Mouse (Mus musculus) heart, embryonic 15.5 days (tissue): ENCODE data around the gene Slc4a4. TPM values are rescaled to one million over a fixed set of nuclear protein-coding genes. Genes with fewer than 3 reads are reported as not detected.

Source experiments
- ATAC-seq: fragments of 200-750 bp; cut with Nextera tagmentation; replicated peaks from 2 replicates; pipeline ENCODE4 v1.8.0; 2017; ENCODE audit warnings: low read depth, moderate TSS enrichment; ENCODE audit not compliant: insufficient number of reproducible peaks, insufficient read depth, low FRiP score
- H3K27ac ChIP-seq: fragments of 300-500 bp; sonication (generic); 2 replicates; pipeline ENCODE4 v1.5.1; 2015; ENCODE audit warnings: mild to moderate bottlenecking, inconsistent platforms
- H3K27me3 ChIP-seq: fragments of 300-500 bp; sonication (generic); 2 replicates; pipeline ENCODE4 v1.6.1; 2015; ENCODE audit warnings: inconsistent platforms
- H3K36me3 ChIP-seq: fragments of 300-500 bp; sonication (generic); 2 replicates; pipeline ENCODE4 v1.6.1; 2015; ENCODE audit warnings: mild to moderate bottlenecking, inconsistent platforms
- H3K4me1 ChIP-seq: fragments of 300-500 bp; sonication (generic); replicated peaks from 2 replicates; pipeline ENCODE4 v1.6.1; 2015; ENCODE audit warnings: inconsistent platforms
- H3K4me2 ChIP-seq: fragments of 300-500 bp; sonication (generic); 2 replicates; pipeline ENCODE4 v1.6.1; 2015; ENCODE audit warnings: inconsistent platforms, mild to moderate bottlenecking, moderate library complexity
- H3K4me3 ChIP-seq: fragments of 300-500 bp; sonication (generic); 2 replicates; pipeline ENCODE4 v1.5.1; 2015; ENCODE audit warnings: mild to moderate bottlenecking, inconsistent platforms
- H3K9ac ChIP-seq: fragments of 300-500 bp; sonication (generic); 2 replicates; pipeline ENCODE4 v1.6.1; 2015; ENCODE audit warnings: mild to moderate bottlenecking, inconsistent platforms
- H3K9me3 ChIP-seq: fragments of 300-500 bp; sonication (generic); replicated peaks from 2 replicates; pipeline ENCODE4 v1.6.1; 2016; ENCODE audit warnings: inconsistent platforms
- WGBS: fragments of 180-500 bp; shearing (Covaris S2); methylation state at CpG from one replicate; pipeline ENCODE4 v1.1.7; 2015; ENCODE audit warnings: mixed read lengths; 5-methylcytosine and 5-hydroxymethylcytosine counted together
- polyA plus RNA-seq: library from polyadenylated mRNA; unstranded; fragments of >200 nt; fragmentation: Nextera tagmentation; extraction: Ambion mirVana; gene quantifications from 2 replicates; pipeline ENCODE4 v1.2.1, GENCODE M21; 2015

Slc4a4 gene
- polyA plus RNA-seq, 1 experiment from 2014 or later = 5.1 TPM

GRCm38 (mm10) chr5:88887556-88888412 is 1.2 kb downstream of the Slc4a4 start:
- Histone ChIP-seq H3K9ac (peak overlapping the region; percentile 69), H3K9me3 (no peaks in the 10 kb centered on the region), H3K4me2 (peak overlapping the region; percentile 92), H3K36me3 (no peaks in the 10 kb centered on the region), H3K4me3 (peak overlapping the region; percentile 73), H3K27ac (peak overlapping the region; percentile 63; the same call in 1 of the 2 replicates), H3K4me1 (peaks cover 16% of the 10 kb centered on the region), H3K27me3 (peaks cover 3% of the 10 kb centered on the region; the same call in 1 of the 2 replicates)
- WGBS = 1% methylated on average over 29 of the region's 29 CpGs
- ATAC-seq = peak; percentile 15; the same call in 1 of the 2 replicates

- 27% methylated on average over 8 of the region's 8 CpGs for WGBS
- no peaks in the 10 kb centered on the region for H3K9me3 ChIP-seq
- peaks cover 16% of the 10 kb centered on the region for H3K4me1 ChIP-seq
- peak overlapping the region; percentile 73 for H3K4me3 ChIP-seq
- H3K36me3 ChIP-seq = no peaks in the 10 kb centered on the region
- H3K4me2 ChIP-seq = peak overlapping the region; percentile 92
- peaks cover 3% of the 10 kb centered on the region; the same call in 1 of the 2 replicates for H3K27me3 ChIP-seq
- H3K9ac ChIP-seq = peak overlapping the region; percentile 69
- H3K27ac ChIP-seq = no peak overlapping the region
- no peak for ATAC-seq
Measured at GRCm38 (mm10) chr5:88888413-88888700, 1.7 kb downstream of the Slc4a4 start.

- ATAC-seq = no peak
- no peaks in the 10 kb centered on the region for H3K36me3 ChIP-seq
- no peak overlapping the region for H3K4me3 ChIP-seq
- no peak overlapping the region for H3K9ac ChIP-seq
- H3K27me3 ChIP-seq = peaks cover 3% of the 10 kb centered on the region; the same call in 1 of the 2 replicates
- peaks cover 16% of the 10 kb centered on the region for H3K4me1 ChIP-seq
- WGBS = 27% methylated on average over 4 of the region's 4 CpGs
- H3K27ac ChIP-seq = no peak overlapping the region
- no peak overlapping the region for H3K4me2 ChIP-seq
- no peaks in the 10 kb centered on the region for H3K9me3 ChIP-seq
Measured at GRCm38 (mm10) chr5:88889326-88889725, 2.7 kb downstream of the Slc4a4 start.

GRCm38 (mm10) chr5:88890146-88890545 is 3.5 kb downstream of the Slc4a4 start:
- WGBS = 82% methylated on average over 4 of the region's 4 CpGs

GRCm38 (mm10) chr5:88896574-88896973 is 10.0 kb downstream of the Slc4a4 start:
- WGBS = 91% methylated on average over 6 of the region's 6 CpGs
- ATAC-seq = no peak
- no peak overlapping the region for H3K27ac ChIP-seq
- no peak overlapping the region for H3K4me2 ChIP-seq
- H3K9ac ChIP-seq = no peak overlapping the region
- H3K4me1 ChIP-seq = no peaks in the 10 kb centered on the region
- H3K36me3 ChIP-seq = no peaks in the 10 kb centered on the region
- no peaks in the 10 kb centered on the region for H3K27me3 ChIP-seq
- H3K9me3 ChIP-seq = no peaks in the 10 kb centered on the region
- H3K4me3 ChIP-seq = no peak overlapping the region

More at GRCm38 (mm10) chr5:88890146-88890545, 3.5 kb downstream of the Slc4a4 start:
- Histone ChIP-seq H3K27me3 (peaks cover 3% of the 10 kb centered on the region; the same call in 1 of the 2 replicates), H3K9ac (no peak overlapping the region), H3K36me3 (no peaks in the 10 kb centered on the region), H3K4me3 (no peak overlapping the region), H3K9me3 (no peaks in the 10 kb centered on the region), H3K27ac (no peak overlapping the region), H3K4me1 (peaks cover 14% of the 10 kb centered on the region), H3K4me2 (no peak overlapping the region)
- no peak for ATAC-seq

GRCm38 (mm10) chr5:88903111-88903510 is 16.5 kb downstream of the Slc4a4 start:
- H3K27ac ChIP-seq = no peak overlapping the region
- H3K9me3 ChIP-seq = no peaks in the 10 kb centered on the region
- no peak overlapping the region for H3K4me2 ChIP-seq
- H3K4me1 ChIP-seq = peaks cover 4% of the 10 kb centered on the region
- H3K4me3 ChIP-seq = no peak overlapping the region
- 65% methylated on average over 4 of the region's 4 CpGs for WGBS
- no peak for ATAC-seq
- H3K27me3 ChIP-seq = no peaks in the 10 kb centered on the region
- no peak overlapping the region for H3K9ac ChIP-seq
- no peaks in the 10 kb centered on the region for H3K36me3 ChIP-seq

- H3K4me1 ChIP-seq = peaks cover 4% of the 10 kb centered on the region
- no peak overlapping the region for H3K4me3 ChIP-seq
- H3K9me3 ChIP-seq = no peaks in the 10 kb centered on the region
- H3K4me2 ChIP-seq = no peak overlapping the region
- 58% methylated on average over 1 of the region's 1 CpGs for WGBS
- H3K36me3 ChIP-seq = no peaks in the 10 kb centered on the region
- no peaks in the 10 kb centered on the region for H3K27me3 ChIP-seq
- H3K9ac ChIP-seq = no peak overlapping the region
- no peak for ATAC-seq
- no peak overlapping the region for H3K27ac ChIP-seq
Measured at GRCm38 (mm10) chr5:88903526-88903925, 16.9 kb downstream of the Slc4a4 start.

GRCm38 (mm10) chr5:88904841-88905240 is 18.2 kb downstream of the Slc4a4 start:
- Histone ChIP-seq H3K4me2 (no peak overlapping the region), H3K9ac (no peak overlapping the region), H3K9me3 (no peaks in the 10 kb centered on the region), H3K27me3 (no peaks in the 10 kb centered on the region), H3K4me3 (no peak overlapping the region), H3K36me3 (no peaks in the 10 kb centered on the region), H3K27ac (no peak overlapping the region), H3K4me1 (peaks cover 4% of the 10 kb centered on the region)
- 47% methylated on average over 7 of the region's 7 CpGs for WGBS
- ATAC-seq = no peak

- H3K4me3 ChIP-seq = no peak overlapping the region
- no peaks in the 10 kb centered on the region for H3K9me3 ChIP-seq
- no peaks in the 10 kb centered on the region for H3K27me3 ChIP-seq
- no peak overlapping the region for H3K27ac ChIP-seq
- H3K4me1 ChIP-seq = peaks cover 7% of the 10 kb centered on the region
- WGBS = 91% methylated on average over 3 of the region's 3 CpGs
- no peaks in the 10 kb centered on the region for H3K36me3 ChIP-seq
- ATAC-seq = no peak
- no peak overlapping the region for H3K4me2 ChIP-seq
- H3K9ac ChIP-seq = no peak overlapping the region
Measured at GRCm38 (mm10) chr5:88907615-88908014, 21.0 kb downstream of the Slc4a4 start.

GRCm38 (mm10) chr5:88912629-88913028 is 26.0 kb downstream of the Slc4a4 start:
- 79% methylated on average over 2 of the region's 2 CpGs for WGBS
- Histone ChIP-seq H3K36me3 (no peaks in the 10 kb centered on the region), H3K4me3 (no peak overlapping the region), H3K9ac (no peak overlapping the region), H3K9me3 (no peaks in the 10 kb centered on the region), H3K4me2 (no peak overlapping the region), H3K27ac (no peak overlapping the region), H3K4me1 (peaks cover 21% of the 10 kb centered on the region), H3K27me3 (no peaks in the 10 kb centered on the region)
- no peak for ATAC-seq

- no peaks in the 10 kb centered on the region for H3K36me3 ChIP-seq
- H3K4me3 ChIP-seq = no peak overlapping the region
- H3K9ac ChIP-seq = no peak overlapping the region
- no peaks in the 10 kb centered on the region for H3K9me3 ChIP-seq
- no peak for ATAC-seq
- no peaks in the 10 kb centered on the region for H3K27me3 ChIP-seq
- peaks cover 22% of the 10 kb centered on the region for H3K4me1 ChIP-seq
- H3K4me2 ChIP-seq = no peak overlapping the region
- WGBS = 78% methylated on average over 5 of the region's 5 CpGs
- H3K27ac ChIP-seq = no peak overlapping the region
Measured at GRCm38 (mm10) chr5:88915082-88915481, 28.5 kb downstream of the Slc4a4 start.

GRCm38 (mm10) chr5:88916501-88916971 is 29.9 kb downstream of the Slc4a4 start:
- Histone ChIP-seq H3K9me3 (no peaks in the 10 kb centered on the region), H3K4me3 (no peak overlapping the region), H3K4me1 (peaks cover 22% of the 10 kb centered on the region), H3K9ac (no peak overlapping the region), H3K36me3 (no peaks in the 10 kb centered on the region), H3K4me2 (peak overlapping the region; percentile 31; the same call in 1 of the 2 replicates), H3K27ac (peak overlapping the region; percentile 83), H3K27me3 (no peaks in the 10 kb centered on the region)
- 35% methylated on average over 9 of the region's 9 CpGs for WGBS
- peak; percentile 78 for ATAC-seq
